Mouse (Mus musculus) cerebellum, postnatal 4 days (tissue): ENCODE data around the gene Hist1h3d.
A peak's percentile ranks its signal among the peaks of the same experiment; 100 is the strongest.
"Not testable (repeated sequence)": the region's sequence is repeated elsewhere in the genome, so short reads cannot be mapped to it uniquely, and the experiment has no call there.

Source experiments
- DNase-seq, 2 experiments: peaks; one replicate each; pipeline ENCODE4 v3.0.0; 2022; ENCODE audit warnings: low spot score in 2 of 2, mixed read lengths in 1 of 2

The Hist1h3d gene

DNA sequence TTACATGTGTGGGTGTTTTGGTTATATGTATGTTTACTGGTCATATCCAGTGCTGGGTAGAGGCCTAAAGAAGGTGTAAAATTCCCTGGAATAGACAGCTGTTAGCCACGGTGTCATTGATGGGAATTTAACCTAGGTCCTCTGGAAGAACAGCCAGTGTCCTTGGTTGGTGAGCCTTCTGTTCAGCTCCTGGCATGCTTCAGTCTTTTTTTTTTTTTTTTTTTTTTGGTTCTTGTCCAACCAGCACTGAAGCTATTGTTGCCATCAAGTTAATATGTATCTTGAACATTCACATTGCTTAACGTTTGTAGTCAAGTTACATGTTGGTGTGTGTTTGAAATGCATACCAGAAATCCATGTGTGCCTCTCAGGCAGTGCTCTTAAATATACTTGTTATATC, 11.1 kb upstream of the Hist1h3d start:
- no peak for DNase-seq

DNA sequence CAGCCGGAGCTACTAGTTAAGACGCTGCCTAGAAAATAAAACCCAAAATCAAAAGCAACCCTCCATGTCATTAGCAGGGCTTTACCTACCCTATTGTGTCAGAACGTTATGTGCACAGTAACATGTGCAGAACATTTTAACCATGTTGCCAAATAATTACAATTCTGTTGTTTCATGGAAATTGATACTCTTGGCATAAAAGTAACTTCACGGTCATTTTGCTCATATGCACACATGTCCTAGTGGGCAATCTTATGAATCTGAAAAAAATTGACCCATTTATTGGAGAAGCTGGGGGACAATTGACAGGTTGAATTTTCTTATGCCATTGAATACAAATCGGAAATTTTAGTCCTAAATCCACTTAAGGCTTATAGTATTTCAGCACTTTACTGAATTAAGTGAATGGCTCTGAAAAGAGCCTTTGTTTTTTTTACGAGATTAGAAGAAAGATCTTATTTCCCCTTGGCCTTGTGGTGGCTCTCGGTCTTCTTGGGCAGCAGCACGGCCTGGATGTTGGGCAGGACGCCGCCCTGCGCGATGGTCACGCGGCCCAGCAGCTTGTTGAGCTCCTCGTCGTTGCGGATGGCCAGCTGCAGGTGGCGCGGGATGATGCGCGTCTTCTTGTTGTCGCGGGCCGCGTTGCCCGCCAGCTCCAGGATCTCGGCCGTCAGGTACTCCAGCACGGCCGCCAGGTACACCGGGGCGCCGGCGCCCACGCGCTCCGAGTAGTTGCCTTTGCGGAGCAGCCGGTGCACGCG, 5.1 kb upstream of the Hist1h3d start:
- DNase-seq = not testable (repeated sequence)

DNA sequence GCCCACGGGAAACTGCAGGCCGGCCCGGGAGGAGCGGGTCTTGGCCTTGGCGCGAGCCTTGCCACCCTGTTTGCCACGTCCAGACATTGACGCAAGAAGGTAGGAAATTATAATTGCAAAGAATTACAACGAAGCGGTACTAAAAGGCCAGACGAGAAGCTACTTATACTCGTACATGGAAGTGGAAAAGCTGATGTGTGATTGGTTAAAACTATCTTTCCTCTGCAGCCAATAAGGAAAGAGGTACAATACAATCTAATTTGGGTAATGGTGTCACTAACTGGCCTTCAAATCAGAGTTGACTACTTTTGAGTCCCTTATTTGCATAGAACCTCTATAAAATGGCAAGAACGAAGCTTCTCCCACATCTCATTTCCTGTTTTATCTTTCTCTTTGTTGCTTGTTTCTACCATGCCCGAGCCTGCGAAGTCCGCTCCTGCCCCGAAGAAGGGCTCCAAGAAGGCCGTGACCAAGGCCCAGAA, 4.5 kb upstream of the Hist1h3d start, which contains the start of the genes Hist1h2ae and Hist1h2bg:
Hist1h2ae (minus strand) TSS at position 199 of the 482 bp plus-strand sequence.
Hist1h2bg (plus strand) TSS at position 375 of the 482 bp plus-strand sequence.
- peak; percentile 34 to 61 for DNase-seq

DNA sequence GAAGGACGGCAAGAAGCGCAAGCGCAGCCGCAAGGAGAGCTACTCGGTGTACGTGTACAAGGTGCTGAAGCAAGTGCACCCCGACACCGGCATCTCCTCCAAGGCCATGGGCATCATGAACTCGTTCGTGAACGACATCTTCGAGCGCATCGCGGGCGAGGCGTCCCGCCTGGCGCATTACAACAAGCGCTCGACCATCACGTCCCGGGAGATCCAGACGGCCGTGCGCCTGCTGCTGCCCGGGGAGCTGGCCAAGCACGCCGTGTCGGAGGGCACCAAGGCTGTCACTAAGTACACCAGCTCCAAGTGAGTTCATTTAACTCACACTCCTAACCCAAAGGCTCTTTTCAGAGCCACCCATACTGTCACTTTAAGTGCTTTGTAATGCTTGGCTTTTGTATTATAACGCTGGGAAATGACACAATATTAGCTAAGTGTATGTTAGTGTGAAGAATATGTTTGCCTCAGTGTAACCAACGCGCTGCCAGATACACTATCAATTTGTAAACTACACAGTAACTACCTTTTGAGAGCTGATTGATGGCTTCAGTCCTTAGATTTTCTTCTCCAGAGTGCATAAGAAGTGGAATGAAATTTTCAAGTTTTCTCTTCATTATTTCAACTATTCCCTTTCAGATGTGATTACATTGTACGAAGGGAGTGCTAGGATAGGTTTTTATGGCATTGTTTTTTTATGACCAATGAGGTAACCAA, 3.9 kb upstream of the Hist1h3d start:
- not testable (repeated sequence) for DNase-seq

DNA sequence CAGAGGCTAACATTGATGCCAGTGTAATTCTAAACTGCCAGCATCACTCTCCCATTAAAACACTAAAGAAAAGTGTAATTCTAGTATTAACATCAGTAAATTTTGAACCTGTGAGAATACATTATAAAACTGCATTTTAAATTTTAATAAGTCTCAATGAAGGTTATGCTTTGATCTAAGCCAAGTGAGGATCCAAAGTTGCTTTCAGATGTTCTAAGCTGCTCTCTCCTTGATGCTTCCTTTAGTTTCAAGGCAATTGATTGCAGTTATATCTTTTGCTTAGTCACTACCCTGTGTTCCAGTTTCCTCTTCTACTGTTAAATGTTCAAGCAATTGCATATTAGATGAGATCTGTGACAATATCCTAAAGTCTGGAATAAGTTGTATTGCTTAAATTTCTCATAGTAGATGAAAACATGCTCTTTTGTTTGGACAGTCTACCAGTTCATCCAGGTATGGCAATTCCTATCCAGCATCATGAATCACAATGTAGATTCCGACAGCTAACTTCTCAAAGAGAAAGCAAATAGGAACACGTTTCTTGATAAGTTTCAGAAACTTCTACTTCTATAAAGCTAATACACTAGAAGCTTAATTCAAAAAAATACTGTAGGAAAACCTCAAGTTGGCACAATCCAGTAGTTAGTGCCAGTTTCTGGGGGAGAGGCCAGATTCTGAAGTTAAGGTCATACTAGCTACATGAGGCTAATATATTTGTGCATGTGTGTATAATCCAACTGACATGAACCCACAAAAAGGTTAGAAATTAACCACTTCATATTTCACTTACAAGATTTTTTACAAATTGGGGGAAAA, 3.1 kb upstream of the Hist1h3d start:
- no peak for DNase-seq

DNA sequence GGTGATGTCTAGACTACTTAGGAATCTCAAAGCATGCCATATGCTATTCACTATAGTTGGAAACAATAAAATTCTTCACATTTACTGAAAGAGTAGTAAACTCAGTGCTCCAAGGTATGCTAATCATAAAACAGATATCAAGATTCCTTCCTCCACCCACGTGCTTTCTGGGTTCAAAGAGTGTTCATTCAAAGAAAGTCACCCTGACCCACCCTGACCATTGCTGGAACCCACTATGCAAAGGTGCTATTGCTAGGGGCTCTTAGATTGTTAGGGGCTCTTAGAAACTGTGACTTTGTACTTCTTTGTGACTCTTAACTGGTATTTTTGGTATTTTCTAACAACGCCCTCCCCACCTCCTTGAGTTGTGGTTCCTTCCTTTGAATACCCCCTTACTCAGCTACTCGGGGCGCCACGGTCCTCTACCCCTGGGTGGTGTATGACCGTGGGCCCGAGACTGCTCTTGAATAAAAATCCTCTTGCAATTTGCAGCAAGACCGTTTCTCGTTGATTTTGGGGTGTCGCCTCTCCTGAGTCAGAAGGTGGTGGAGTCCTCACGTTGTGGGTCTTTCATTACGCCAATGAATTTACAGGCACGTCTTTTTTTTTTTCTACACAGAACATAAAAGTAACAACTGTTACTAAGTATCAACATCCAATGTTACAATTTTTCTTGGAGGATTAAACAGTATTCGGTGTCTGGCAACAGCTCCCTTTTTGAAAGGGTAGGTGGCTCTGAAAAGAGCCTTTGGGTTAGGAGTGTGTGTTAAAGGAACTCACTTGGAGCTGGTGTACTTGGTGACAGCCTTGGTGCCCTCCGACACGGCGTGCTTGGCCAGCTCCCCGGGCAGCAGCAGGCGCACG, 2.3 kb upstream of the Hist1h3d start:
- not testable (repeated sequence) for DNase-seq

DNA sequence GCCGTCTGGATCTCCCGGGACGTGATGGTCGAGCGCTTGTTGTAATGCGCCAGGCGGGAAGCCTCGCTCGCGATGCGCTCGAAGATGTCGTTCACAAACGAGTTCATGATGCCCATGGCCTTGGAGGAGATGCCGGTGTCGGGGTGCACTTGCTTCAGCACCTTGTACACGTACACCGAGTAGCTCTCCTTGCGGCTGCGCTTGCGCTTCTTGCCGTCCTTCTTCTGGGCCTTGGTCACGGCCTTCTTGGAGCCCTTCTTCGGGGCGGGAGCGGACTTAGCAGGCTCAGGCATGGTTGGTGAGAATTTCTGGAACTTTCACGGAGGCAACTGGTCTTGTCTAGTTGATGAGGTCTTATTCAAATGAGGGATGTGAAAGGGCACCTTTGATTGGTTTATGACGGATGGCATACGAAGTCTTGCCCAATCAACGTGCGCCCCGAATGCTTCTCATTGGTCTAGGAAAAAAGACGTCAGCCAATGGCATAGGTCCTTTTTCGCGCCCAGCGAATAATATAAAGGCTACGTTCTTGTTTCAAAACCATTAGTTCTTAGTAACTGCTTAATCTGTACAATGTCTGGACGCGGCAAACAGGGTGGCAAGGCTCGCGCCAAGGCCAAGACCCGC, 1.6 kb upstream of the Hist1h3d start, which contains the start of the genes Hist1h2bf and Hist1h2ad:
Hist1h2bf (minus strand) TSS at position 299 of the 627 bp plus-strand sequence.
Hist1h2ad (plus strand) TSS at position 484 of the 627 bp plus-strand sequence.
- peak; percentile 69 to 87 for DNase-seq

DNA sequence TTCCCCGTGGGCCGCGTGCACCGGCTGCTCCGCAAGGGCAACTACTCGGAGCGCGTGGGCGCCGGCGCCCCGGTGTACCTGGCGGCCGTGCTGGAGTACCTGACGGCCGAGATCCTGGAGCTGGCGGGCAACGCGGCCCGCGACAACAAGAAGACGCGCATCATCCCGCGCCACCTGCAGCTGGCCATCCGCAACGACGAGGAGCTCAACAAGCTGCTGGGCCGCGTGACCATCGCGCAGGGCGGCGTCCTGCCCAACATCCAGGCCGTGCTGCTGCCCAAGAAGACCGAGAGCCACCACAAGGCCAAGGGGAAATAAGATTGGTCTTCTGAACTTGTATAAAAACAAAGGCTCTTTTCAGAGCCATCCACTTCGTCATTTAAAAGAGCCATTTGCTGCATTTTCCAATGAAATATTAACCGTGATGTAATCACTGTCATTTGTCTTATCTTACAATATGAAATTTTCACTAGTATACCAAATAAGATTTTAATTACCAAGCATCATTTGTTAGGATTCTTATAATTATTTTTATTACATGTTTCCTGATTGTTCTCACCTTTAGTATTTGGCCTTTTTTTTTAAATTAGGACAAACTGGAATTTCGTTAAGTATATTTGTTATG, 905 bp upstream of the Hist1h3d start:
- not testable (repeated sequence) for DNase-seq

DNA sequence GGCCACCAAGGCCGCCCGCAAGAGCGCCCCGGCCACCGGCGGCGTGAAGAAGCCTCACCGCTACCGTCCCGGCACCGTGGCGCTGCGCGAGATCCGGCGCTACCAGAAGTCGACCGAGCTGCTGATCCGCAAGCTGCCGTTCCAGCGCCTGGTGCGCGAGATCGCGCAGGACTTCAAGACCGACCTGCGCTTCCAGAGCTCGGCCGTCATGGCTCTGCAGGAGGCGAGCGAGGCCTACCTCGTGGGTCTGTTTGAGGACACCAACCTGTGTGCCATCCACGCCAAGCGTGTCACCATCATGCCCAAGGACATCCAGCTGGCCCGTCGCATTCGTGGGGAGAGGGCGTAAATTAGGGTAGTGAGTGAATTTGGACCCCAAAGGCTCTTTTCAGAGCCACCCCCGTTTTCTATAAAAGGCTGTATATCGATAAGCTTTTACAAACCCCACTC, 326 bp downstream of the Hist1h3d start:
- not testable (repeated sequence) for DNase-seq

DNA sequence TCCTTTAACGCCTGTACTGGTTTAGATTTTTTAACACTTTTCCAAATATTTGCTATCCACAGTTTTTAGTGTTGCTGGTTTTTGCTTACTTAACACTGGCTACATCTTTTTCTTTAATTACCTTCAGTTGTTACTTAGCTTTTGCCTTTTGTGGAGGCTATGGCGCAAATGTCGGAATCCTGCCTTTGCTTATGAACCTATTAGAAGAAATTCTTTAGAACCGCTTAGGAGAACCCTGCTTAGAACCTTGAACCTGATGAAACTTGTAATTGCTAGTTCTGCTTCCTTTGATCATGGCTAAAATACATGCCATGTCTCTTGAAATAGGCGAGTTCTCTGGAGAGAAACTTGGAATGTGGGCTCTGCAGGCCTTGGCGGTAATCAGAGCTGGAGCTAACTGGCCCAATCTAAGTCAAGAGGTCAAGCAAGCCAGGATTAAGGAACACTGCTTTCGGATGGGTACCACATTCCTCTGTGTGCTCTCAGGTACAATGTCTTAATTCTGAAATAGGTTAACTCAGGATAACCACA, 853 bp downstream of the Hist1h3d start:
- DNase-seq = no peak

DNA sequence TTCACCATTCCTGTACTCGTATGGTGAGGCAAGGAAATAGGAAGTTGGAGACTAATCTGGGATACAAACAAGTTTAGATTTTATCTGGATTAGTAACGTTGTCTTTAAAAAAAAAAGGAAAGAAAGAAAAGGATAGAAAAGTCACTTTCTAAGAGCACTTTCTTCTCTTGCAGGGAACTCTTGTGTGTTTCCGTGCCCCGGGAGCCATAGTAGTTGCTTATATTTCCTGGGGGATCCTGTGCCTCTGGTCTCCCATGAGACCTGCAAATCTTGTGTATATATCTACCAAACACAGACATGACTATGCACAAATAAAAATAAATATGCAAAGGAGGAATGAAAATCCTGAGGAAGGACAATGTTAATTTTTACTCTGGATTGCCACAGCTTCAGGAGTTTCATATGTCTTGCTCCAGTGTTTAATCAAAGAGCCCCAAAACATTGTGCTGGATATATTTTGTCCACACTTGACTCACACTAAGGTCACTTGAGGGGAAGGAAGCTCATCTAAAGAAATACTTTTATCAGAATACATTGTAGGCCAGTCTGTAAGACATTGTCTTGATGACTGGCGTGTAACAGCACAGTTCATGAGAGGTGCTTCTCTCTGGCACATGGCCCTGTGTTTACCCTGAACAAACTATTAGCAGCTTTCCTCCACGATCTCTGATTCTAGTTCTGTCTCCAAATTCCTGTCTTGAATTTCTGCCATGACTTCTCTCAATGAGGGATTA, 1.5 kb downstream of the Hist1h3d start:
- DNase-seq = no peak

DNA sequence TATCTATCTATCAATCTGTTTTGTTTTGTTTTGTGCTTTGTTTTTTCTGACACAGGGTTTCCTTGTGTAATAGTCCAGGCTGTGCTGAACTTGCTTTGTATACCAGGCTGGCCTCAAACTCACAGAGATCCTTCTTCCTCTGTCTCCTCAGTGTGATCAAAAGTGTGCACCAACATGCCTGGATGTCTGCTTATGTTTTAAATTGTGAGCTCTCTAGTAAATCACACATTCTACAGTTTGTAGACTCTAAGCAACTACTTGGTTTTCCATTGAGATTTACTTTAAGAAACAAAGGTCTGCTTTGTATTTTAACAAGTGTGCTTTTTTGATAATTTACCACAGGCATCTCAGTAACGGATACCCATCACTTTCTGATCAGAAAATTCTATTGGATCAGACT, 2.3 kb downstream of the Hist1h3d start:
- no peak for DNase-seq

DNA sequence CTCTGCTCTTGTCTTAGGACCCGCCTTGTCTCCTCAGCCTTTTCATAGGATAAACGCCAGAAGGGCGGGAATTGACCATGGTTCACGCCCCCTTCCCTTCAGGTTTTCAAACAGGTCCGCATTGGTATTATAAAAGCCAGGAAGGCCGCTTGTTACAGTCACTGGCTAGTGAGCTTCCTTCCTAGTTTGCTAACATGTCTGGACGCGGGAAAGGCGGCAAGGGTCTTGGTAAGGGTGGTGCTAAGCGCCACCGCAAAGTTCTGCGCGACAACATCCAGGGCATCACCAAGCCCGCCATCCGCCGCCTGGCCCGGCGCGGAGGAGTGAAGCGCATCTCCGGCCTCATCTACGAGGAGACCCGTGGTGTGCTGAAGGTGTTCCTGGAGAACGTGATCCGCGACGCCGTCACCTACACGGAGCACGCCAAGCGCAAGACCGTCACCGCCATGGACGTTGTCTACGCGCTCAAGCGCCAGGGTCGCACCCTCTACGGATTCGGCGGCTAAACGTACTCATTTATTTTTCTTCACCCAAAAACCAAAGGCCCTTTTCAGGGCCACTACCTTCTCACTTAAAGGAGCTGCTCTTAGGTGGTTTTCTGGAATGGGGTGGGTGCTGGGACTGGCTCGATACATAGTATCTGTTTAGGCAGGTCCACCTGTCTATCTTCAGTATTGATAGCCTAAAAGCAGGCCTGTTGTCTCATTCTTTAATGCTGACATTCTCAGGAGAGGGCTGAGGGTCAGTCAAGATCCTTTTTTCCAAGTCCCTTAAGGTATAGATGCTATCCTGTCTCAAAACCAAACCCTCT, 6.0 kb downstream of the Hist1h3d start, which contains the start of gene Hist1h4d:
Hist1h4d (plus strand) TSS at position 191 of the 811 bp plus-strand sequence.
- peak; percentile 77 to 95 for DNase-seq

DNA sequence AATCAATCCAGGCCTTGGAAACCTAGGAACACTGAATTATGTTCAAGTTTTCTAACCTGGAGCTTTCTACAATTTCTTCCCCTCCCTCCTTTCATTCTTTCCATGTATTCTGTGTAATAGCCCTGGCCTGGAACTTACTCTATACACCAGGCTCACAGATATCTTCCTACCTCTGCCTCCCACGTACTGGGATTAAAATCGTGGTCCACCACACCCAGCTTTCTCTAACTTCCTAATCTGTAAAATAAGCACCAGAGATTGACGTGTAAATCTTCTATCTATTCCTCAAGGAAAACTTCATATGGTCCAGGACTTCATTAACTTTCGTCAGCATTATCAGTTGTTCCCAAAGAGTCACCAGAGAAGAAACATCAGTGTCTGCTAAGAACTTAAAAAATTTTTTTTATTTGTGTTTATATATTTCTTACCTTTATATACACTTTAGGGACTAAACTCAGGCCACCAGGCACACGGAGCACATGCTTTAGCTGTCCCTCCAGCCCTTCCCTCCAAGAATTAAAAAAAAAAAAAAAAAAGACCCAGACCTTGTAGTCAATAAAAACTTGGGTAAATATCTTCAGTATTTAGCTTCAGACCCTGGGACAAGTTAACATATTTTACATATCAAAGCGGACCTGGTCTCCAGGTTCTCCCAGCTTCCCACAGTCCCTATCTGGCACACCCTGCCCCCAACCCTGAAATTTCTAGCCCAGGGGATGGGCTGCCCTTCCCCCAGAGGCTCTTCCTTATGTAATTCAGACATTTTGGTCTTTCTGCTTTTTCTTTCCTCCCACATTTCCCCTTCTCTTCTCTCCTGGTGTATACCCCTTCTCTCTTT, 6.9 kb downstream of the Hist1h3d start:
- no peak for DNase-seq

DNA sequence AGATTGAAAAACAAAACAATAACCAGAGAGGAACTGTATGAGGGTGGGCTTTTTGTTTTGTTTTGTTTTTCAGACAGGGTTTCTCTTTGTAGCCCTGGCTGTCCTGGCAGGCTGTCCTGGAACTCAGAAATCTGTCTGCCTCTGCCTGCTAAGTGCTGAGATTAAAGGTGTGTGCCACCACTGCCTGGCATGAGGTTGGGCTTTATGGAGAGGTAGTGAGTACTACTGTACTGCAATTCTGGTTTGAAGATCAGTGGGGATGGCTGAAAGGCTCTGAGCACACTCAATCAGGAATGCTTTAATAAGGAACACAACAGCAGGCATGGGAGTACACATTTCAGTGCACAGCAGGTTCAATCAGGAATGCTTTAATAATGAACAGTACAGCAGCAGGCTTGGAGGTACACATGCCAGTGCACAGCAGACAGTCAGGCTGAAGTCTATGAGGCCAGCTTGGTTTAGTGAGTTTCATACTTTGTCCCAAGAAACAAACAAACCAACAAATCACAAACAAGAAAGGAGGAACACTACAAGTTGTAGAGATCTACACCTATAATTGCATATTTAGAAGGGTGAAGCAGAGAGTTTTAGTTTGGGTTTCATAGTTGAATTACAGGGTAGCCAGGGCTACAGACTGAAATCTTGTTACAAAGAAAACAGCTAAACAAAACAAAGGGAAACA, 8.0 kb downstream of the Hist1h3d start:
- no peak for DNase-seq

DNA sequence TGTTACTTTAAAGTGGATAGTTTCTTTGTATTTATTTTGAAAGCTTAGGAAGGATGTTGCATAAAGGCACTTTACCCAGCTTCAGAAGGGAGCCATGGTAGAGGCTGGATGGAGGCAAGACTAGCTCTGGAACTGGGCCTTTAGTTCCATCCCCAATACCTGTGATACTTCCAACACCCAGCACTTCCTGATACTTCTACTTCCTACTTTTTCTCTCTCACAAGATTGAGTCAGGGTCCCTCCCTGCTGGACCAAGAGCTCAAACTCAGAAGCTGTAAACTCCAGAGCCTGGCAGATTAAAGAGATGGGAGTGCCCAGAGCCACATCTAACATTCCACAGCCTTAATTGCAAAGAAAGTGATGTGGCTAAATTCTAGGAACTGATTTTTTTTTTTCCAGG, 8.8 kb downstream of the Hist1h3d start:
- DNase-seq = no peak
